Mouse (Mus musculus) heart, adult 11 months (tissue): Measurements from ENCODE around the gene Jade2.
"Not testable (repeated sequence)": the region's sequence is repeated elsewhere in the genome, so short reads cannot be mapped to it uniquely, and the experiment has no call there.

ENCODE experiments used
- DNase-seq: peaks from one replicate; pipeline ENCODE4 v3.0.0; 2022

Jade2 gene

GRCm38 (mm10) chr11:51832992-51833391 lies 24.5 kb downstream of the Jade2 start:
- no peak for DNase-seq

DNA sequence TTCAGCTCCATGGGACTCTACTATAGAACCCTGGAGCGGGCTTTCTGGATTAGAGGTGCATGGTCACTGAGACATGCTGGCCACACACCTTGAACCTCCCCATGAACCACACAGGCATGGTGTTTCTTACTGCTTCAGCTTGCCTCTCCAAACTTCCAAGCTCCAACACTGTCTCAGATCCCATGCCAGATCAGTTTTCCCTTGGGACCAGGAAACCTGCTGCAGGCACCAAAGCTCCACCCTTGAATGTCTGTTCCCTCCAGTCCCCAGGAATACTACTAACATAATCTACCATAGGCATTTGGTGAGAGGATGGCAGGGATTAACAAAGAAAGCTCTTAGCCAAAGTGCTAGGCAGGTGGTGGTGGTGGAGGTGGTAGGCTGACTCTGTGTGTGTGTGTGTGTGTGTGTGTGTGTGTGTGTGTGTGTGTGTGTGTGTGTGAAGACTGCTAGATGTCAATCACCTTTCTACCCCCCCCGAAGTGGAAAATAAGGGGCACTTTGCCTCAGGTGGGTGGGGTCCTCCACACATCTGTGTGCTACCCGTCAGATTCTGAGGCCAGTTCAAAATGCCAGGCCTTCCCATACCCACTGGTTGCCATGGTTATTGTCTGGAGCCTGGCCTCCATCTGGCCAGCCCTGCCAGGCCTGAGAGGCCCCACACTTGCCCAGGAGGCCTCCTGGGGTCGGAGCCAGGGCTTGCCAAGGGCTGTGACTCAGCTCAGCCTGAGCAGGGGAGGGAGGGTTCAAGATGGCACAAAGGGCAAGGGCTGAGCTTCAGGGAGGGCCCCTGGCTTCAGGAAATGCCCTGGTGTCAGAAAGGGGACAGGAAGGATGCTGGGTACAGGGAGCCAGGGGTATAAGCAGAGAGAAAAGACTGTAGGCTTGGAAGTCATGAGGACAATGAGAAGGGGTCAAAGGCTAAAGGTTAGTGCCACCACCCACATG lies 25.2 kb downstream of the Jade2 start:
- peak; percentile 94 for DNase-seq

GRCm38 (mm10) chr11:51824867-51825424 lies 32.5 kb downstream of the Jade2 start:
- no peak for DNase-seq

GRCm38 (mm10) chr11:51823963-51824753 lies 33.3 kb downstream of the Jade2 start:
- DNase-seq: peak; percentile 95

DNA sequence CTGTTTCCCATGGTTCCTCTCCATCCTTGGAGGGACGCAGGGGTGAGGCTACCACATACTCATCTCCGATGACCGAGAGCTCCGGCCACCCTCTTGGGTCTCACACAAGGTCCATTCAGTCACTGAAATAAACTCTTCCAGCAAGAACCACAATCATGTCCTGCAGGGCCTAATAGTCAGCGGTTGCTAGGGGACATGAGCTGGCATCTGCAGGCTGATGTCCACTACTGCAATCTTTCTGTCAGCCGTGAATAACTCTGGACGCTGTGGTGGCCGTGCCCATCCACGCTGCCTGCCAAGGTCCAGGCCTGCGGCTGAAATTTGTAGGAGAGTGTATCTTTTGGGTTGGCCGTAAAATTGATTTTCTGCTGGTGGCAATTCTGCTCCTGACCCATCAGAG lies 34.2 kb downstream of the Jade2 start:
- no peak for DNase-seq

- no peak for DNase-seq
Measured at GRCm38 (mm10) chr11:51822736-51823135, 34.7 kb downstream of the Jade2 start.

- peak; percentile 94 for DNase-seq
Measured at GRCm38 (mm10) chr11:51820861-51821260, 36.6 kb downstream of the Jade2 start.

DNA sequence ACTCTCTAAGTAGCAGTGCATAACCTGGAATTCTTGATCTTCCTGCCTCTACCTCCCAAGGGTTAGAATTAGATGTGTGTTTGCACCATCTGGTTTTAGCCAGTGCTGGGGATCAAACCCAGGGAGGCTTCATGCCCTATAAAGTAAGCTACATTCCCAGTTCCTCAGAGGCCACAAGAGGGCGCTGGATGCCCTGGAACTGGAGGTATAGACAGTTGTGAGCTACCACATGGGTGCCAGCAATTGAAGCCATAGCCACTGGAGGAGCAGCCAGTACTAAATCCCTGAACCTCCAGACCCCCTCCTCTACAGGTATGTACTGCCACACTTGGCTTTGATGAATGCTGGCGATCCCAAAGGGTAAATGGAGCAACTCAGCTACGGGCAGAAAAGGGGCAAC lies 37.5 kb downstream of the Jade2 start:
- DNase-seq: peak; percentile 93

GRCm38 (mm10) chr11:51818837-51819236 lies 38.6 kb downstream of the Jade2 start:
- no peak for DNase-seq

- DNase-seq: peak; percentile 97
Measured at GRCm38 (mm10) chr11:51817756-51818155, 39.7 kb downstream of the Jade2 start.

GRCm38 (mm10) chr11:51812022-51812546 lies 45.4 kb downstream of the Jade2 start:
- DNase-seq: no peak

- no peak for DNase-seq
Measured at GRCm38 (mm10) chr11:51811230-51811629, 46.2 kb downstream of the Jade2 start.

GRCm38 (mm10) chr11:51809632-51810224 lies 47.7 kb downstream of the Jade2 start:
- DNase-seq: no peak

DNA sequence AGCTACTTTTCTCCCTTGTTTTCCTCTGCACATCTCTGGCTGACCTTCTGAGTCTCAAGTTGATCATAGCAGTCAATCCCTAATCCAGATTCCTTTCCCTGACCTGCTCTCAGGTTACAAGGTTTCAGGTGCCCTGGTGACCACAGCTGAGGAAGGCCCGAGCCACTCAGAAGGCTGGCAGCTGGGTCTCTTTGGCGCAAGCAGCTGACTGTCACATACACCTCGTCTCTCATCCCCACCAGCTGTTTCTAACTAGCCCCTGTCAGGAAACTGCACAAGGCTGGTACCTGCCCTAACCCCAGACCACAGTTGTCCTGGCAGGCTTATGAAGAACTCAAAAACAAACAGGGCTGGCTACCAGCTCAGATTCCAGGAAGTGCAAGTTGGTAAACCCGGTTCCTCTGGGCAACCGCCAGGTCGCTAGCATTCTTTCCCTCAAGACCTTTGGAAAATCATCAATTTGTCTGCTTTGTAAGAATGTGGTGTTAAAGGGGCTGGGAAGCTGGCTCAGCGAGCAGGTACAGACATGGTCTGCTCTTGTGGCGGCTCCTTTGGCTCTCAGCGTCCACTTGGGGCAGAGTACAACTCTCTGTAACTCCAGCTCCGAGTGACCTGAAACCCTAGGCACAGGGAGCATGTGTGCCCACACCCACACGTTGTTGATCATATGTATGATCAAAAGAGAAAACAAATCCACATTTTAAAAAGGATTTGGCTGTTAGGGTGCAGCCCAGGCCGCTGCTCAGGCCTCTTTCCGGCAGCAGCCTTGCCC lies 50.2 kb downstream of the Jade2 start:
- DNase-seq: no peak

GRCm38 (mm10) chr11:51805221-51805981 lies 52.1 kb downstream of the Jade2 start:
- DNase-seq: peak; percentile 97

GRCm38 (mm10) chr11:51800634-51801325 lies 56.7 kb downstream of the Jade2 start:
- peak; percentile 96 for DNase-seq

DNA sequence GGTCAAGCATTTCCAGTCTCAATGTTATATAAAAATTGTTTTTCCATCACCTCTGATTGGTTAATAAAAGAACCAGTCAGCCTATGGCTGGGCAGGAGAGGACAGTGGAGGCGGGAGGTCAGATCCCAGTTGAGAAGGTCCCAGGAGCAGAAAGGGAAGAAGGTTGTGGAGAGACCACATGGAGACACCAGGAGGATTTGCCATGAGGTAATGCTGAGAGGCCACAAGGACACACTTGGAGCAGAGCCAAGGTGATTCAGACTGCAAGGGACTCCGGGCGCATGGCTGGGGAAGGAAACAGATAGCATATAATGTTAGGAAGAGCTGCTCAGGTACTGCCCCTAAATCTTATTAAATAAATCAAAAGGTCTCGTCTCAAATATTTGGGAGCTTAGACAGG lies 61.2 kb downstream of the Jade2 start:
- DNase-seq: no peak

GRCm38 (mm10) chr11:51790662-51791061 lies 66.8 kb downstream of the Jade2 start:
- DNase-seq: no peak

- not testable (repeated sequence) for DNase-seq
Measured at GRCm38 (mm10) chr11:51789735-51790134, 67.7 kb downstream of the Jade2 start.

DNA sequence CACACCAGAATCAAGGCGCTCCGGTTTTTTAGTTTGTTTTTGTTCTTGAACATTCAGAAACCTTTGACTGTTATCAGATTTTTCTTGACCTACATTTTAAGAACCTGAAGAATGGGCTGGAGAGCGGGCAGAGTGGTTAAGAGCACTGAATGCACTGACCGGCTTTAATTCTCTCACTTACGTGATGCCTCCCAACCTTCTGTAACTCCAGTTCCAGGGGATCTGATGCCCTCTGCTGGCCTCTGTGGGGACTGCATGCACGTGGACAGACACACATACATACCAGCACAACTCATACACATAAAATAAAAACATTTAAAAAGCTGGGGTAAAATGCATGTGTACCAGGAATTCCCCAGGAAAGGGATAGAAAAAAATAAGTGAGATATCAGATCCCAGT lies 71.5 kb downstream of the Jade2 start:
- no peak for DNase-seq

DNA sequence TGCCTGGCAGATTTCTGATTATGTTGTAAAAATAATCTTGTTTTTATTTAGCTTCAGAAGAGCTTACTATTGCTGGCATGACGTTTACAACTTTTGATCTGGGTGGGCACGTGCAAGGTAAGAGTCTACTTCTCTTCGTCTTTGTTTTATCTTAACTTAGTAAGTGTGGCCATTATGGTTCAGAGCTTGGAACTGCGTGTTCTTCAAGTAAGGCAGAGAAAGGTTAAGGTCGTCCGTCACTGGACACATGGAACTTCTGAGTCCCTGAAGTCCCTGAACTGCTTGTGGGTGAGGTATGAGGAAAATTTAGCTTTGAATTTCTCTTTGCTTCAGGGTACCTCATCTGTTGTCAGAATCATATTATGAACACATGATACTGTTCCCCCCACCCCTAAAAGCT lies 74.7 kb downstream of the Jade2 start:
- no peak for DNase-seq
